Mouse (Mus musculus) spleen, adult 12 weeks (tissue): ENCODE measurements at regions not wholly inside any gene's neighbourhood (a gene's known extent, or its start where the extent isn't known, plus 50 kb on each side); places are given as distances from the start of the nearest gene placed in this dataset.
A peak's percentile ranks its signal among the peaks of the same experiment; 100 is the strongest.

Experiments
- DNase-seq: peaks from one replicate; pipeline ENCODE4 v3.0.0; 2022; ENCODE audit warnings: low spot score

GRCm38 (mm10) chr1:154118374-154119004 lies 82.5 kb upstream of the Zfp648 start:
- peak; percentile 51 for DNase-seq

GRCm38 (mm10) chr1:154119611-154120010 lies 81.4 kb upstream of the Zfp648 start:
- no peak for DNase-seq

- no peak for DNase-seq
Measured at GRCm38 (mm10) chr1:154120693-154121092, 80.3 kb upstream of the Zfp648 start.

DNA sequence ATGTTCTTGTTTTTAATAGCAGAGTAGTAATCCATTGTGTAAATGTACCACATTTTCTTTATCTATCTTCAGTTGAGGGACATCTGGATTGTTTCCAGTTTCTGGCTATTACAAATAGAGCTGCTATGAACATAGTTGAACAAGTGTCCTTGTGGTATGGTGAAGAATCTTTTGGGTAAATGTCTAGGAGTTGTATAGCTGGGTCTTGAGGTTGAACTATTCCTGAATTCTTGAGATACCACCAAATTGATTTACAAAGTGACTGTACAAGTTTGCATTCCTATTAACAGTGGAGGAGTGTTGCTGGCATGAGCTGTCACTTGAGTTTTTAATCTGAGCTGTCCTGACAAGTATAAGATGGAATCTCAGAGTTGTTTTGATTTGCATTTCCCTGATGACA lies 76.0 kb upstream of the Zfp648 start:
- no peak for DNase-seq

DNA sequence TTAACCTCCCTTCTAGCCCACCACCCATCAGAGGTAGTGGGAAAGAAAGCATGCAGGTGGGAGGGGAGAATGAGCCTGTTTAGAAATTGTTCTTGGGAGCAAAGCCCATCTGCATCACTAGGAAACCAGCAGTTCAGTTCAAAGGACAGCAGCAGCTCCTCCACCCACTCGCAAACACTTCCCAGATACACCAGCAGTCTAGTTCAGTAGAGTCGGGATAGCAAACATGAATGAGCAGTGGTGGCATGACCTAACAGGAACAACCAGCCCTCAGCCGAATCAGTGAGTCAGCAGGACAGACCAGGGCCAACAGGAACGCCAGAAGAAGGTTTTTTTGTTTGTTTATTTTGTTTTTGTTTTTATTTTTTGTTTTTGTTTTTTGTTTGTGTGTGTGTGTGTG lies 74.5 kb upstream of the Zfp648 start:
- no peak for DNase-seq

DNA sequence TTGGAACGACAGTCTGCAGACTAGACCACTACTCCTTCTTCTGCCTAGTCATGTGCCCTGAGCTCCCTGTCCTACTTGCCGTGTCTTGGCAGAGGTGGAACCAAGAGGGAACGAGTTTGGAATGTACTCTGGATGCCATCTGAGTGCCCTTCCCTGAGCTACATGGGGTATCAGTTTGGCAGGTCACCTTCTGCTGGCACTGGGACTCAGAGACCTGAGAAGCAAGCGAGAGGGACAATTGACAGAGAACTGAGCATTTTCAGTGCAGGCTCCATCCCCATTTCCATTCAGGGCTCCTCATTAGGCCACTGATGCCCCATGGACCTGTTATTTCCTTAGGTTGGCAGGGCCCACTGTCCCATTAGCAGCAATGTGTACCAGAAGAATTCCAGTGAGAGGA lies 61.5 kb upstream of the Zfp648 start:
- no peak for DNase-seq

GRCm38 (mm10) chr1:154143691-154144090 lies 57.3 kb upstream of the Zfp648 start:
- no peak for DNase-seq

- no peak for DNase-seq
Measured at GRCm38 (mm10) chr1:154147001-154147571, 53.9 kb upstream of the Zfp648 start.

- no peak for DNase-seq
Measured at GRCm38 (mm10) chr1:154148948-154149347, 52.0 kb upstream of the Zfp648 start.

GRCm38 (mm10) chr1:154149431-154150143 lies 51.4 kb upstream of the Zfp648 start:
- DNase-seq = no peak

DNA sequence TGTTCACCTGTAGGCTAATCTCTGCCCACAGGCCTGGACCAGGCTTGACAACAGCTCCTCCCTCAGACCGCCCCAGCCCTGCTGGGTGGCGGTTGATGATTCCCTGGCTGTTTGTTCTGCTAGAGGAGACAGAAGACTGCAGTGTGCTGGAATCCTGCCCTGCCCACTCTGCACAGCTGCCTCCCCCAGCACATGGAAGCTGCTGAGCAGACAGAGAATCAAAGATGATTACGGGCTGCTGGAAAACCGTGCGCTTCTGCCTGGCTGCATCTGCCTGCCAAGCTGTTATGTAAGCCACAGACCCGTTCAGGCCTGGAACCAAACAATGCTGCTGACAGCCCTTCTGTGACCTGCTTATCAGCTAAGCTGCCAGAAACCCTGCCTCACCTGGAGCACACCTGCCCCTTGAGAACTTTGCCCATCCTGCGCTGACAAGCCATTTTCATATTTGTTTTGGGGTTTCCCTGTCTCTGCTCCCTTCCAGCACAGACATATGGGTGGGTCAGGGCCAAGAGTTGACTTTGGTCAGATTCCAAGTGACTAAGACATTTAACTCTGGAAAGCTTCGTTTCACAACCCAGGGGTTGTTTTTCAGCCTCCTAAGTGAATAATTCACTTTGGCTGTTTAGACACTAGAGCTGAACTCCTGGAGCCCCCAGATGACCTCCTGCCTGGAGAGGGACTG lies 50.7 kb upstream of the Zfp648 start:
- no peak for DNase-seq
